Mouse (Mus musculus) lung, embryonic 15.5 days (tissue): ENCODE data around the gene Ppp1r12c. TPM values are rescaled to one million over a fixed set of nuclear protein-coding genes. Genes with fewer than 3 reads are reported as not detected.
"Not testable (repeated sequence)": the region's sequence is repeated elsewhere in the genome, so short reads cannot be mapped to it uniquely, and the experiment has no call there.

ENCODE experiments used
- ATAC-seq: fragments of 200-750 bp; cut with Nextera tagmentation; 2 replicates; pipeline ENCODE4 v1.8.0; 2017; ENCODE audit warnings: moderate number of reproducible peaks, borderline replicate concordance; ENCODE audit not compliant: low FRiP score, low TSS enrichment; ENCODE audit errors: extremely low read depth
- H3K27ac ChIP-seq: fragments of 300-500 bp; sonication (generic); 2 replicates; pipeline ENCODE4 v1.5.1; 2015; ENCODE audit warnings: moderate library complexity, mild to moderate bottlenecking, inconsistent platforms
- H3K27me3 ChIP-seq: fragments of 300-500 bp; sonication (generic); 2 replicates; pipeline ENCODE4 v1.6.1; 2015; ENCODE audit warnings: inconsistent platforms
- H3K36me3 ChIP-seq: fragments of 300-500 bp; sonication (generic); 2 replicates; pipeline ENCODE4 v1.6.1; 2015; ENCODE audit warnings: inconsistent platforms
- H3K4me1 ChIP-seq: fragments of 300-500 bp; sonication (generic); 2 replicates; pipeline ENCODE4 v1.6.1; 2015; ENCODE audit warnings: inconsistent platforms
- H3K4me2 ChIP-seq: fragments of 300-500 bp; sonication (generic); 2 replicates; pipeline ENCODE4 v1.6.1; 2015; ENCODE audit warnings: inconsistent platforms, mild to moderate bottlenecking, moderate library complexity
- H3K4me3 ChIP-seq: fragments of 300-500 bp; sonication (generic); 2 replicates; pipeline ENCODE4 v1.5.1; 2015; ENCODE audit warnings: mild to moderate bottlenecking, inconsistent platforms
- H3K9ac ChIP-seq: fragments of 300-500 bp; sonication (generic); 2 replicates; pipeline ENCODE4 v1.6.1; 2015; ENCODE audit warnings: inconsistent platforms
- H3K9me3 ChIP-seq: fragments of 300-500 bp; sonication (generic); 2 replicates; pipeline ENCODE4 v1.6.1; 2016; ENCODE audit warnings: inconsistent platforms
- WGBS: fragments of 180-500 bp; shearing (Covaris S2); methylation state at CpG from one replicate; pipeline ENCODE4 v1.1.7; 2015; 5-methylcytosine and 5-hydroxymethylcytosine counted together
- polyA plus RNA-seq: library from polyadenylated mRNA; unstranded; fragments of >200 nt; fragmentation: Nextera tagmentation; extraction: Ambion mirVana; gene quantifications from 2 replicates; pipeline ENCODE4 v1.2.1, GENCODE M21; 2015

Ppp1r12c gene
- polyA plus RNA-seq, 1 experiment from 2014 or later, result 49.0 TPM

GRCm38 (mm10) chr7:4527302-4527689 lies 25.8 kb upstream of the Ppp1r12c start:
- H3K4me2 ChIP-seq, result peak overlapping the region; percentile 76; the same call in 1 of the 2 replicates
- no peak overlapping the region for H3K4me3 ChIP-seq
- no peaks in the 10 kb centered on the region for H3K36me3 ChIP-seq
- ATAC-seq, result no peak
- no peaks in the 10 kb centered on the region for H3K27me3 ChIP-seq
- H3K27ac ChIP-seq, result no peak overlapping the region
- H3K4me1 ChIP-seq, result peaks cover 15% of the 10 kb centered on the region
- no peak overlapping the region for H3K9ac ChIP-seq
- WGBS, result 46% methylated on average over 18 of the region's 18 CpGs
- H3K9me3 ChIP-seq, result no peaks in the 10 kb centered on the region

GRCm38 (mm10) chr7:4526341-4527301 lies 25.1 kb upstream of the Ppp1r12c start:
- no peaks in the 10 kb centered on the region for H3K36me3 ChIP-seq
- 24% methylated on average over 40 of the region's 40 CpGs for WGBS
- H3K27me3 ChIP-seq, result 0 out of 2 replicates have a peak, but pooled peaks cover 3% of the 10 kb centered on the region
- peak overlapping the region; percentile 76 for H3K4me2 ChIP-seq
- peak overlapping the region; percentile 43 for H3K4me3 ChIP-seq
- no peaks in the 10 kb centered on the region for H3K9me3 ChIP-seq
- H3K27ac ChIP-seq, result peak overlapping the region; percentile 53; the same call in 1 of the 2 replicates
- ATAC-seq, result peak; percentile 93
- peaks cover 11% of the 10 kb centered on the region for H3K4me1 ChIP-seq
- H3K9ac ChIP-seq, result peak overlapping the region; percentile 43

GRCm38 (mm10) chr7:4524212-4524922 lies 22.9 kb upstream of the Ppp1r12c start, which contains the start of gene Tnni3:
TSS of gene Tnni3 (minus strand) at chr7:4524229.
- not testable (repeated sequence) for H3K4me2 ChIP-seq, H3K27ac ChIP-seq, H3K36me3 ChIP-seq, H3K27me3 ChIP-seq, H3K4me3 ChIP-seq, H3K9ac ChIP-seq, H3K9me3 ChIP-seq
- 67% methylated on average over 15 of the region's 15 CpGs for WGBS
- peak; percentile 8; the same call in 1 of the 2 replicates for ATAC-seq
- peaks cover 11% of the 10 kb centered on the region for H3K4me1 ChIP-seq

GRCm38 (mm10) chr7:4523205-4524130 lies 22.0 kb upstream of the Ppp1r12c start:
- WGBS, result 87% methylated on average over 33 of the region's 33 CpGs
- H3K36me3 ChIP-seq, result no peaks in the 10 kb centered on the region
- H3K4me1 ChIP-seq, result peaks cover 11% of the 10 kb centered on the region
- H3K9ac ChIP-seq, result no peak overlapping the region
- no peak overlapping the region for H3K4me2 ChIP-seq
- no peak overlapping the region for H3K4me3 ChIP-seq
- no peak overlapping the region for H3K27ac ChIP-seq
- no peak for ATAC-seq
- no peaks in the 10 kb centered on the region for H3K9me3 ChIP-seq
- H3K27me3 ChIP-seq, result 0 out of 2 replicates have a peak, but pooled peaks cover 5% of the 10 kb centered on the region

- H3K4me3 ChIP-seq, result no peak overlapping the region
- no peak overlapping the region for H3K27ac ChIP-seq
- no peak for ATAC-seq
- H3K4me1 ChIP-seq, result peaks cover 14% of the 10 kb centered on the region
- H3K9ac ChIP-seq, result no peak overlapping the region
- H3K9me3 ChIP-seq, result no peaks in the 10 kb centered on the region
- 0 out of 2 replicates have a peak, but pooled peaks cover 5% of the 10 kb centered on the region for H3K27me3 ChIP-seq
- no peaks in the 10 kb centered on the region for H3K36me3 ChIP-seq
- 69% methylated on average over 6 of the region's 6 CpGs for WGBS
- H3K4me2 ChIP-seq, result no peak overlapping the region
Observed at GRCm38 (mm10) chr7:4522292-4522691, 20.8 kb upstream of the Ppp1r12c start.

- H3K27me3 ChIP-seq, result 0 out of 2 replicates have a peak, but pooled peaks cover 5% of the 10 kb centered on the region
- peaks cover 11% of the 10 kb centered on the region for H3K4me1 ChIP-seq
- H3K27ac ChIP-seq, result no peak overlapping the region
- H3K9me3 ChIP-seq, result no peaks in the 10 kb centered on the region
- no peak overlapping the region for H3K9ac ChIP-seq
- 25% methylated on average over 32 of the region's 32 CpGs for WGBS
- H3K4me2 ChIP-seq, result peak overlapping the region; percentile 56
- no peaks in the 10 kb centered on the region for H3K36me3 ChIP-seq
- peak overlapping the region; percentile 20 for H3K4me3 ChIP-seq
- ATAC-seq, result peak; percentile 19; the same call in 1 of the 2 replicates
Observed at GRCm38 (mm10) chr7:4521231-4522003, 19.9 kb upstream of the Ppp1r12c start.

GRCm38 (mm10) chr7:4518487-4518886 lies 17.0 kb upstream of the Ppp1r12c start:
- Histone ChIP-seq H3K27me3 (0 out of 2 replicates have a peak, but pooled peaks cover 5% of the 10 kb centered on the region), H3K27ac (no peak overlapping the region), H3K4me3 (no peak overlapping the region), H3K36me3 (no peaks in the 10 kb centered on the region), H3K9me3 (no peaks in the 10 kb centered on the region), H3K4me1 (peaks cover 18% of the 10 kb centered on the region), H3K4me2 (no peak overlapping the region), H3K9ac (no peak overlapping the region)
- WGBS, result 65% methylated on average over 1 of the region's 1 CpGs
- no peak for ATAC-seq

GRCm38 (mm10) chr7:4516332-4517050 lies 15.0 kb upstream of the Ppp1r12c start, which contains the start of gene Tnnt1:
TSS of gene Tnnt1 (minus strand) at chr7:4516382.
- Histone ChIP-seq H3K4me3 (no peak within 1 kb of the TSS), H3K4me2 (no peak within 1 kb of the TSS)
- ATAC-seq, result no peak

GRCm38 (mm10) chr7:4515853-4516252 lies 14.4 kb upstream of the Ppp1r12c start:
- H3K9me3 ChIP-seq, result no peaks in the 10 kb centered on the region
- H3K4me3 ChIP-seq, result no peak overlapping the region
- no peaks in the 10 kb centered on the region for H3K36me3 ChIP-seq
- peaks cover 28% of the 10 kb centered on the region for H3K4me1 ChIP-seq
- no peak for ATAC-seq
- no peaks in the 10 kb centered on the region for H3K27me3 ChIP-seq
- no peak overlapping the region for H3K9ac ChIP-seq
- WGBS, result 46% methylated on average over 6 of the region's 6 CpGs
- no peak overlapping the region for H3K27ac ChIP-seq
- H3K4me2 ChIP-seq, result no peak overlapping the region

More at GRCm38 (mm10) chr7:4516332-4517050, 15.0 kb upstream of the Ppp1r12c start, which contains the start of gene Tnnt1:
- Histone ChIP-seq H3K27me3 (0 out of 2 replicates have a peak, but pooled peaks cover under 1% of the 10 kb centered on the region), H3K9ac (no peak within 1 kb of the TSS), H3K9me3 (no peaks in the 10 kb centered on the region), H3K36me3 (no peaks in the 10 kb centered on the region), H3K4me1 (peaks cover 27% of the 10 kb centered on the region), H3K27ac (no peak within 1 kb of the TSS)
- WGBS, result 44% methylated on average over 2 of the region's 4 CpGs
